In the genomic region with DNA sequence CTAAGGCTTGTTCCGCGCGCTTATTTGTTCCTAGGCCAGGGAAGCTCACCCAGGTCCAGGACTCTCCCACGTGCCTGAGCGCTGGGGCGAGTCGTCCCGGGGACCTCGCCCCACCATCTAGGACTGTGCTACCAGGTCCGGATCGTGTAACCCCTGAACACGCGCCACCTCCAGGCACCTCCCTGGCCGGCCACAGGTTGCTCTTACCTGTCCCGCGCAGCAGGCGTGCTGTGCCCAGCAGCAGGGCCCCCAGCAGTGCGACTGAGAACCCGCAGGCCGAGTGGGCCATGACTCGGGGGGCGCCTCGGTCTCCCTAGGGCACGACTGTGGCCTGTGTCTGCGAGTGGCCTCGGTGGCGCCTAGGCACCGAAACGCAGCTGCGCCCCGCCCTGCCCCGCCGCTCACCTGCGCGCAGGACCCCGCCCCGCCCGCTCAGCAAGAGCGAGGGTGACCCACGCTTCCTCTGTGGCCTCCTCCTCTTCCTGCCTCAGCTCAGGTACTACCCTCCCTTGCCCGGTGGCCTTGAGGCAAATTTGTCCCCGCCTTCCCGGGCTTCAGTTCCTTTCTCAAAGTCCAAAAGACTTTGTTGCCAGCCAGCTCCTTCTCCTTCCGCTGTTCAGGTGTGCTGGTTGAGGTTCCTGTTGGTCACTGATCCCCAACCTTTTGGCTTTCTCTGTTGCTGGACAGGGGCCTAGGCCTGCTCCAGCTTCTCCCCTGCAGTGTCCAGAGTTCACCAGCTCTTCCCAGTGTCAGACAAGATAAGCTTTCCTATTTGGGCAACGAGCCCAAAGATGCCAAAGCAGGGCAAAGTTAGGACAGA, we compare ENCODE assay signal across 8 mouse cellular contexts. TPM values are rescaled to one million over a fixed set of nuclear protein-coding genes. Genes with fewer than 3 reads are reported as not detected.
DNase-seq lines count a peak whose midpoint lies in the region; ATAC-seq and TF ChIP-seq lines count a peak whose summit lies in the region.

A gene (minus strand): TSS at position 418 of the 820 bp plus-strand sequence.

- H3K9me3 ChIP-seq in limb, embryonic 10.5 days (replicated peaks), result no peaks in the 10 kb centered on the region
- no peaks in the 10 kb centered on the region for H3K9me3 ChIP-seq in midbrain, embryonic 11.5 days (ENCODE audit: control insufficient read depth, low read length)

- WGBS in limb, embryonic 10.5 days, result 7% methylated on average over 45 of the region's 45 CpGs
- WGBS in midbrain, embryonic 11.5 days, result 5% methylated on average over 45 of the region's 45 CpGs

- H3K4me3 ChIP-seq in left cerebral cortex, adult 2 months, result 0 out of 2 replicates have a peak within 1 kb of the TSS, but pooled peaks have one; percentile 2
- peak within 1 kb of the TSS; percentile 48 for H3K4me3 ChIP-seq in limb, embryonic 10.5 days
- H3K4me3 ChIP-seq in midbrain, embryonic 11.5 days (ENCODE audit: low read depth, low read length), result peak within 1 kb of the TSS; percentile 9; the same call in 1 of the 2 replicates

- H3K9ac ChIP-seq in midbrain, embryonic 11.5 days (ENCODE audit: low read length), result no peak within 1 kb of the TSS

- H3K4me2 ChIP-seq in midbrain, embryonic 11.5 days, result peak within 1 kb of the TSS; percentile 45

- intact Hi-C loops in left cerebral cortex, adult 2 months (cut with DNase I), result loop anchor here (5.0 kb wide), 1 partner anchor 286 kb away; no protein-coding TSS in a partner anchor
- intact Hi-C loops in left cerebral cortex, postnatal 4 days (cut with DNase I), result no loop called here

- H3K27ac ChIP-seq in left cerebral cortex, adult 2 months, result no peak within 1 kb of the TSS
- peak within 1 kb of the TSS; percentile 65 for H3K27ac ChIP-seq in limb, embryonic 10.5 days
- no peak within 1 kb of the TSS for H3K27ac ChIP-seq in midbrain, embryonic 11.5 days (ENCODE audit: low read depth, low read length)

- H3K27me3 ChIP-seq in limb, embryonic 10.5 days (ENCODE audit: low read depth, poor library complexity, severe bottlenecking), result peaks cover 44% of the 10 kb centered on the region
- peaks cover 12% of the 10 kb centered on the region for H3K27me3 ChIP-seq in midbrain, embryonic 11.5 days (ENCODE audit: control insufficient read depth, insufficient read depth, low read length)

- no peak for DNase-seq in left cerebral cortex, adult 2 months (ENCODE audit: extremely low spot score in 1 of 2, low spot score in 2 of 2)
- no peak for DNase-seq in left cerebral cortex, adult 11 months (ENCODE audit: low spot score)
- peak; percentile 45 for DNase-seq in limb, embryonic 10.5 days (ENCODE audit: low spot score)
- no peak for DNase-seq in midbrain, embryonic 11.5 days (ENCODE audit: low spot score, missing footprints)
- no peak for DNase-seq in frontal cortex, postnatal 25 days (ENCODE audit: low spot score in 2 of 2)
- no peak for DNase-seq in left cerebral cortex, postnatal 4 days
- DNase-seq in retina, embryonic 14.5 days (ENCODE audit: low spot score), result no peak

- peak; percentile 22; the same call in 1 of the 2 replicates for ATAC-seq in granulocyte monocyte progenitor cell, adult 5-6 weeks (replicated peaks; ENCODE audit: poor library complexity, severe bottlenecking)
- ATAC-seq in midbrain, embryonic 11.5 days (ENCODE audit: low FRiP score), result no peak

- H3K4me1 ChIP-seq in limb, embryonic 10.5 days, result peaks cover 10% of the 10 kb centered on the region
- no peaks in the 10 kb centered on the region; the same call in 1 of the 2 replicates for H3K4me1 ChIP-seq in midbrain, embryonic 11.5 days (ENCODE audit: control insufficient read depth, insufficient read depth, low read length)

- no peaks in the 10 kb centered on the region for H3K36me3 ChIP-seq in limb, embryonic 10.5 days
- H3K36me3 ChIP-seq in midbrain, embryonic 11.5 days (ENCODE audit: control insufficient read depth, insufficient read depth, low read length), result no peaks in the 10 kb centered on the region

- TF ChIP-seq CTCF in left cerebral cortex, adult 2 months (IDR thresholded peaks at IDR 0.05), result no peak

RNA-seq across cellular contexts. Expression of the gene that starts here (rescaled TPM):
- total RNA-seq in left cerebral cortex, adult 2 months (2021), result under 1 TPM in 1 of 2 experiments, not detected in 1; 0.29 TPM
- not detected in 2 replicates for total RNA-seq in granulocyte monocyte progenitor cell, adult 5-6 weeks (2014; fragmentation: Nextera tagmentation)
- total RNA-seq in granulocyte monocyte progenitor cell, adult 5-6 weeks (2017), result 0.43 TPM in 1 of 2 replicates, not detected in the other
- polyA plus RNA-seq in limb, embryonic 10.5 days (2016; fragmentation: Nextera tagmentation; extraction: Ambion mirVana), result 2.8 and 3.5 TPM in 2 replicates
- polyA plus RNA-seq in midbrain, embryonic 11.5 days (2014; fragmentation: Nextera tagmentation; extraction: Ambion mirVana), result 0.11 and 0.29 TPM in 2 replicates
- total RNA-seq in left cerebral cortex, postnatal 4 days (2021), result under 1 TPM; 0.20 to 0.30 TPM

Comparison
In these comparisons a context has a peak if more than half of its experiments do, and no peak if none do; other contexts are left out.
1. Peak in ATAC-seq in granulocyte monocyte progenitor cell, adult 5-6 weeks; RNA of the gene not detected or under 1 TPM.